Mouse (Mus musculus) ES-CJ7 (cell line): ENCODE data around the gene H2-Oa.

ENCODE experiments used
- DNase-seq: peaks from one replicate; pipeline ENCODE4 v3.0.0; 2011; ENCODE audit warnings: low read depth, low spot score

The H2-Oa gene

GRCm38 (mm10) chr17:34101185-34101584 lies 9.0 kb downstream of the H2-Oa start:
- DNase-seq: no peak

- DNase-seq: peak; percentile 91
Measured at GRCm38 (mm10) chr17:34101604-34102032, 9.5 kb downstream of the H2-Oa start.

- DNase-seq: no peak
Measured at GRCm38 (mm10) chr17:34102831-34103230, 10.7 kb downstream of the H2-Oa start.

GRCm38 (mm10) chr17:34104804-34105203 lies 12.7 kb downstream of the H2-Oa start:
- no peak for DNase-seq

GRCm38 (mm10) chr17:34106555-34106954 lies 14.4 kb downstream of the H2-Oa start:
- no peak for DNase-seq

- no peak for DNase-seq
Measured at GRCm38 (mm10) chr17:34107109-34107867, 15.1 kb downstream of the H2-Oa start.

GRCm38 (mm10) chr17:34108460-34108859 lies 16.3 kb downstream of the H2-Oa start:
- no peak for DNase-seq

- peak; percentile 71 for DNase-seq
Measured at GRCm38 (mm10) chr17:34109038-34109805, 17.1 kb downstream of the H2-Oa start.

GRCm38 (mm10) chr17:34109806-34110195 lies 17.7 kb downstream of the H2-Oa start:
- DNase-seq: no peak

GRCm38 (mm10) chr17:34110309-34110708 lies 18.2 kb downstream of the H2-Oa start:
- DNase-seq: no peak

- no peak for DNase-seq
Measured at GRCm38 (mm10) chr17:34114114-34114513, 22.0 kb downstream of the H2-Oa start.

- DNase-seq: no peak
Measured at GRCm38 (mm10) chr17:34116736-34117370, 24.7 kb downstream of the H2-Oa start.

GRCm38 (mm10) chr17:34117421-34118112 lies 25.4 kb downstream of the H2-Oa start:
- no peak for DNase-seq

- DNase-seq: peak; percentile 68
Measured at GRCm38 (mm10) chr17:34118113-34118872, 26.2 kb downstream of the H2-Oa start.

GRCm38 (mm10) chr17:34118873-34119248 lies 26.7 kb downstream of the H2-Oa start:
- no peak for DNase-seq

- DNase-seq: peak; percentile 99
Measured at GRCm38 (mm10) chr17:34119249-34120179, 27.4 kb downstream of the H2-Oa start, which contains the start of gene H2-DMa. TSS of gene H2-DMa (plus strand) at chr17:34119541.

- peak; percentile 89 for DNase-seq
Measured at GRCm38 (mm10) chr17:34120180-34120723, 28.1 kb downstream of the H2-Oa start.

GRCm38 (mm10) chr17:34120814-34121171 lies 28.7 kb downstream of the H2-Oa start:
- no peak for DNase-seq

GRCm38 (mm10) chr17:34121172-34121878 lies 29.2 kb downstream of the H2-Oa start:
- peak; percentile 88 for DNase-seq
